Mouse (Mus musculus): Measurements from ENCODE around the gene Zfp455.
"Not testable (repeated sequence)": the region's sequence is repeated elsewhere in the genome, so short reads cannot be mapped to it uniquely, and the experiment has no call there.

DNA sequence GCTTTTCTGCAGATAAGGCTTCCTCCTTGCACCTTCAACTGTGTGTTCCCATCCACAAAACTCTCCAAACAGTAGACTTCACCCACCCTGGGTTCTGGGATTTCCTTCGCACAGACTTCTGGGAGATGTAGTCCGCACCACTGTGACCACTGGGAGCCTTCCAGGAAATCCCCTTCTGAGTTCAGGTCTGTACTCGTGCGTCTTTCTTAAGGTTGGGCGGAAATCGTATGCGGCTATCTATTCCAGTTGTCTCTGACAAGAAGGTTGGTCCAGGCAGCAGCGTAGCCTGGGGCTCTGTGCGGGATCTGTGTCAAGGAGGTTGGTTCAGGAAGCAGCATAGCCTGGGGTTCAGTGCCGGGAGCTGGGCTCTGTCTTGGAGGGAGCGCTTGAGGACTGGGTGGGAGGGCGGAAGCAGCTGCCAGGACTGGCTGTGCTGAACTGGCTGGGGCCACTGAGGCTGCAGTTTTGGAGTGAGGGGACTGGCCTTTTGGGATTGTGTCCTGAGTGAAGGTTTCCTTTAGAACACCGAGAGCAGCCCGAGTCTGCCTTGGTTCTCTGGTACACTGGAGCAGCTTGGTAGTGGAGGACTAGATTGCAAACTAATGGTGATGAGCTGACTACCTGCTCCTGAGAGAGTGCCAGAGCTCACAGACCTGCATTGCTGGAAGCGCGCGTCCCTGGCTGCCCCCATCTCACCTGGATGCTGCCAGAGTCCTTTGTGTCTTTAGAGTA, 21.1 kb upstream of the Zfp455 start, which contains the start of gene Rsl1:
- not testable (repeated sequence) for TF ChIP-seq TAL1, GATA1 (IDR thresholded peaks at IDR 0.05; ENCODE audit: low read length)

All from erythroblast, embryonic 14.5 days (primary cell).